13 mouse cellular contexts compared by ENCODE assay signal in genomic region chr12:27563900-27564299, GRCm38 (mm10).
DNase-seq lines count a peak whose midpoint lies in the region; ATAC-seq lines count a peak whose summit lies in the region.
"Had no signal": no experiment of that assay in that cellular context is flagged by ENCODE, and none has a peak within 500 bp of the region (broad histone marks: within the 10 kb centered on the region; RNA-seq: fewer than 3 reads in every experiment).

No protein-coding gene starts in this region.

- WGBS in embryonic facial prominence, embryonic 14.5 days: 7% methylated on average over 3 of the region's 3 CpGs
- WGBS in hindbrain, embryonic 12.5 days: 9% methylated on average over 3 of the region's 3 CpGs
- WGBS in midbrain, embryonic 11.5 days: 23% methylated on average over 3 of the region's 3 CpGs

- H3K36me3 ChIP-seq in embryonic facial prominence, embryonic 14.5 days (ENCODE audit: control insufficient read depth, insufficient read depth, low read length): no peaks in the 10 kb centered on the region
- H3K36me3 ChIP-seq in hindbrain, embryonic 12.5 days: no peaks in the 10 kb centered on the region
- H3K36me3 ChIP-seq in midbrain, embryonic 11.5 days (ENCODE audit: control insufficient read depth, insufficient read depth, low read length): no peaks in the 10 kb centered on the region
- H3K36me3 ChIP-seq: liver, embryonic 15.5 days had no signal

- no peak overlapping the region for H3K9ac ChIP-seq in embryonic facial prominence, embryonic 14.5 days (ENCODE audit: low read depth, low read length)
- H3K9ac ChIP-seq in hindbrain, embryonic 12.5 days: no peak overlapping the region
- H3K9ac ChIP-seq in midbrain, embryonic 11.5 days (ENCODE audit: low read length): peak overlapping the region; percentile 3; the same call in 1 of the 2 replicates
- H3K9ac ChIP-seq: liver, embryonic 15.5 days had no signal

- no peak overlapping the region for H3K4me3 ChIP-seq in embryonic facial prominence, embryonic 14.5 days (ENCODE audit: low read depth, low read length)
- H3K4me3 ChIP-seq in hindbrain, embryonic 12.5 days: no peak overlapping the region
- no peak overlapping the region for H3K4me3 ChIP-seq in midbrain, embryonic 11.5 days (ENCODE audit: low read depth, low read length)
- H3K4me3 ChIP-seq: liver, embryonic 15.5 days had no signal

- no peaks in the 10 kb centered on the region for H3K27me3 ChIP-seq in embryonic facial prominence, embryonic 14.5 days (replicated peaks; ENCODE audit: control insufficient read depth, insufficient read depth, low read length)
- H3K27me3 ChIP-seq in hindbrain, embryonic 12.5 days: no peaks in the 10 kb centered on the region
- no peaks in the 10 kb centered on the region for H3K27me3 ChIP-seq in midbrain, embryonic 11.5 days (ENCODE audit: control insufficient read depth, insufficient read depth, low read length)
- H3K27me3 ChIP-seq: liver, embryonic 15.5 days had no signal

- peak; percentile 55; the same call in 1 of the 2 replicates for ATAC-seq in embryonic facial prominence, embryonic 14.5 days (ENCODE audit: low read depth)
- ATAC-seq in hindbrain, embryonic 12.5 days (ENCODE audit: low FRiP score): no peak
- ATAC-seq in midbrain, embryonic 11.5 days (ENCODE audit: low FRiP score): no peak

- peak overlapping the region; percentile 71; the same call in 1 of the 2 replicates for H3K27ac ChIP-seq in embryonic facial prominence, embryonic 14.5 days (replicated peaks; ENCODE audit: low read depth, low read length)
- H3K27ac ChIP-seq in hindbrain, embryonic 12.5 days: peak overlapping the region; percentile 96
- peak overlapping the region; percentile 96 for H3K27ac ChIP-seq in midbrain, embryonic 11.5 days (ENCODE audit: low read depth, low read length)
- H3K27ac ChIP-seq: liver, embryonic 15.5 days had no signal

- H3K4me2 ChIP-seq in embryonic facial prominence, embryonic 14.5 days (ENCODE audit: low read depth, low read length): no peak overlapping the region
- H3K4me2 ChIP-seq in hindbrain, embryonic 12.5 days (replicated peaks): no peak overlapping the region
- no peak overlapping the region for H3K4me2 ChIP-seq in midbrain, embryonic 11.5 days
- H3K4me2 ChIP-seq: liver, embryonic 15.5 days had no signal

- H3K4me1 ChIP-seq in embryonic facial prominence, embryonic 14.5 days (ENCODE audit: control insufficient read depth, insufficient read depth, low read length): peaks cover 19% of the 10 kb centered on the region
- peaks cover 36% of the 10 kb centered on the region for H3K4me1 ChIP-seq in hindbrain, embryonic 12.5 days
- H3K4me1 ChIP-seq in midbrain, embryonic 11.5 days (ENCODE audit: control insufficient read depth, insufficient read depth, low read length): peaks cover 38% of the 10 kb centered on the region
- H3K4me1 ChIP-seq: liver, embryonic 15.5 days had no signal

- H3K9me3 ChIP-seq in embryonic facial prominence, embryonic 14.5 days (ENCODE audit: control insufficient read depth, low read length): 0 out of 2 replicates have a peak, but pooled peaks cover 3% of the 10 kb centered on the region
- no peaks in the 10 kb centered on the region for H3K9me3 ChIP-seq in hindbrain, embryonic 12.5 days (replicated peaks)
- no peaks in the 10 kb centered on the region for H3K9me3 ChIP-seq in midbrain, embryonic 11.5 days (ENCODE audit: control insufficient read depth, low read length)
- H3K9me3 ChIP-seq: liver, embryonic 15.5 days had no signal

- DNase-seq in embryonic facial prominence, embryonic 14.5 days (ENCODE audit: low spot score): peak; percentile 65
- DNase-seq in midbrain, embryonic 11.5 days (ENCODE audit: low spot score, missing footprints): no peak
- DNase-seq in thymus, adult 18-20 months: no peak
- no peak for DNase-seq in layer of hippocampus, postnatal 25 days (ENCODE audit: extremely low spot score in 1 of 2, low spot score in 1 of 2)
- DNase-seq in gastrocnemius, adult 8-10 months (ENCODE audit: low spot score in 2 of 2): no peak
- DNase-seq in gastrocnemius, postnatal 25 days: no peak
- DNase-seq: cerebellum, adult 9-11 months; heart, adult 18-20 months; heart, postnatal 36 days; retina, postnatal 1 day; thymus, postnatal 14 days had no signal
